Mouse (Mus musculus) spleen, postnatal 4 days (tissue): Measurements from ENCODE around the gene Ropn1l.

ENCODE experiments used
- DNase-seq, 2 experiments: peaks; one replicate each; pipeline ENCODE4 v3.0.0; 2022; ENCODE audit warnings: low spot score in 2 of 2

The Ropn1l gene

GRCm38 (mm10) chr15:31407490-31407889 is 46.0 kb downstream of the Ropn1l start:
- no peak for DNase-seq

GRCm38 (mm10) chr15:31406881-31407280 is 46.7 kb downstream of the Ropn1l start:
- no peak for DNase-seq

GRCm38 (mm10) chr15:31404346-31404745 is 49.2 kb downstream of the Ropn1l start:
- DNase-seq: no peak

GRCm38 (mm10) chr15:31402200-31402892 is 51.2 kb downstream of the Ropn1l start:
- no peak for DNase-seq

GRCm38 (mm10) chr15:31400974-31401373 is 52.6 kb downstream of the Ropn1l start:
- DNase-seq: no peak

GRCm38 (mm10) chr15:31398769-31399168 is 54.8 kb downstream of the Ropn1l start:
- DNase-seq: no peak

GRCm38 (mm10) chr15:31397379-31397778 is 56.2 kb downstream of the Ropn1l start:
- DNase-seq: no peak

GRCm38 (mm10) chr15:31396755-31397154 is 56.8 kb downstream of the Ropn1l start:
- no peak for DNase-seq

- DNase-seq: no peak
Measured at GRCm38 (mm10) chr15:31395986-31396385, 57.6 kb downstream of the Ropn1l start.

- no peak for DNase-seq
Measured at GRCm38 (mm10) chr15:31393402-31393801, 60.1 kb downstream of the Ropn1l start.

GRCm38 (mm10) chr15:31392705-31393104 is 60.8 kb downstream of the Ropn1l start:
- no peak for DNase-seq

- no peak for DNase-seq
Measured at GRCm38 (mm10) chr15:31392135-31392534, 61.4 kb downstream of the Ropn1l start.
